Mouse (Mus musculus) embryo, embryonic 11 days (tissue): Measurements from ENCODE around the gene Pik3r2.
A peak's percentile ranks its signal among the peaks of the same experiment; 100 is the strongest.

Experiments
- DNase-seq: peaks from one replicate; pipeline ENCODE4 v3.0.0-alpha.2; 2015

Pik3r2 gene

GRCm38 (mm10) chr8:70730956-70731355, 45.6 kb downstream of the Pik3r2 start:
- no peak for DNase-seq

- DNase-seq = peak; percentile 39
Measured at GRCm38 (mm10) chr8:70729808-70730475, 46.6 kb downstream of the Pik3r2 start.

- DNase-seq = no peak
Measured at GRCm38 (mm10) chr8:70726721-70727120, 49.8 kb downstream of the Pik3r2 start.

- peak; percentile 55 for DNase-seq
Measured at GRCm38 (mm10) chr8:70725792-70726447, 50.6 kb downstream of the Pik3r2 start.

- no peak for DNase-seq
Measured at GRCm38 (mm10) chr8:70724216-70724615, 52.3 kb downstream of the Pik3r2 start.

GRCm38 (mm10) chr8:70723486-70724210, 52.9 kb downstream of the Pik3r2 start, which contains the start of gene Pde4c:
Gene Pde4c (plus strand): TSS chr8:70723720.
- no peak for DNase-seq

GRCm38 (mm10) chr8:70721601-70722000, 54.9 kb downstream of the Pik3r2 start:
- DNase-seq = no peak

- peak; percentile 75 for DNase-seq
Measured at GRCm38 (mm10) chr8:70720739-70721138, 55.8 kb downstream of the Pik3r2 start.

- no peak for DNase-seq
Measured at GRCm38 (mm10) chr8:70719796-70720270, 56.7 kb downstream of the Pik3r2 start.

GRCm38 (mm10) chr8:70718297-70718696, 58.2 kb downstream of the Pik3r2 start, which contains the start of gene Gm3336:
Gene Gm3336 (plus strand): TSS chr8:70718543.
- DNase-seq = peak; percentile 62
